Mouse (Mus musculus) ES-Bruce4 (cell line): ENCODE measurements around the gene Syne1.

Experiments
- CTCF ChIP-seq: IDR thresholded peaks from one replicate; pipeline ENCODE4 v1.8.1; 2011; ENCODE audit warnings: low read depth, low read length
- EP300 ChIP-seq: IDR thresholded peaks from 2 replicates; pipeline ENCODE4 v1.6.1; 2011; ENCODE audit warnings: low read depth, low read length; ENCODE audit not compliant: insufficient read depth
- POLR2A ChIP-seq: IDR thresholded peaks from one replicate; pipeline ENCODE4 v1.8.1; 2011; ENCODE audit warnings: low read length; ENCODE audit not compliant: insufficient read depth

DNA sequence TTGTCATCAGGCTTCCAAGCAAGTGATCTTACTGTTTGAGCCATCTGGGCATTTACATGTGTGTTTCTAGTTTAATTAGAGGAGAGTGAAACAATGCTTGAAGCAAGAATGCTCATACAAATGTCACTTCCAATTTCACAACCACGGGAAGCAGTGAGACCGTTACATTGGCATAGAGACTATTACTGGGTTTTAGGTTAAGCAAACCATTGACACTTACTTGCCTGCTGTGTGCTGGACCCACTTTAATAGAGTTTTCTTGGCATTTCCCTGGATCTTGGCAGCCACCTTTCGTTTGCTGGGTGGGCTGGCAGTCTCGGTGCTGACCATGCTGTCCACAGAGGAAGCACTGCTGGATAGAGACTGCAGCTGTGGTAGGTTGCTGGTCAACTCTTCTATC is 127.3 kb downstream of the Syne1 start:
- no peak for TF ChIP-seq POLR2A
- TF ChIP-seq CTCF, result no peak
- no peak for TF ChIP-seq EP300
